Mouse (Mus musculus) adrenal gland (tissue): ENCODE measurements around the gene Bud13.

ENCODE experiments used
- intact Hi-C: fragments of 180-260 bp; cut with DNase I; formaldehyde crosslinking; loops from one replicate; pipeline ENCODE4 v1.15.1; 2025
- long read RNA-seq, 2 experiments: library from polyadenylated mRNA; unstranded; transcript quantifications; one replicate each; pipeline ENCODE4 v2.0.0; 2020; ENCODE audit warnings: borderline replicate concordance in 1 of 2; ENCODE audit not compliant: insufficient replicate concordance in 1 of 2

The Bud13 gene
- long read RNA-seq, experiment 1, partial matches to known transcripts: 0 of 4 reads
- long read RNA-seq, experiment 1, other reads (novel, unspliced or antisense): 1 of 4 reads
- long read RNA-seq, experiment 2, partial matches to known transcripts: 1 of 2 reads
- long read RNA-seq, experiment 2, other reads (novel, unspliced or antisense): 0 of 2 reads

- intact Hi-C loops: no loop called here
These were observed at the start of gene Bud13 for GRCm38 (mm10) chr9:46282631-46283436. TSS of gene Bud13 (plus strand) at chr9:46283008.

DNA sequence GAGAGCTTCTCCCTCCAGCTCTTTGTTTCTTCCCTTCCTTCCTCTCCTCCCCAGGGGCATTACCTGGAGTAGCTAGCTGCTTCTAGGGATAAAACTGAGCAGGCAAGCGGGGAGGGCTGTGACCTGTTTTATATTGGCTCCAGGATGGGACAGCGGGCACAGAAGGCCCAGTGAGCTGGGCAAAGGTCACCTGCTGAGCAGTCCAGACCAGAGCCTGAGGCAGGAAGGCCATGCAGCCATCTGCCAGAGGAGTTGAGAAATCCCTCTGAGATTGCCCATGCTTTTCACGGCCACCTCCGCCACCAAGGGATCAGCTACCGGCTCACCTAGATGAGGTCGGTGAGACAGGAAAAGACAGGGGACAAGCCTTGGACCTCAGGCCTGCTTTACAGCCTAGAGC is 47.6 kb upstream of the Bud13 start:
- intact Hi-C loops: no loop called here

- intact Hi-C loops: no loop called here
These were observed 47.4 kb upstream of the Bud13 start, which contains the start of gene Apoc3 for GRCm38 (mm10) chr9:46235596-46235648. TSS of gene Apoc3 (minus strand) at chr9:46235636.

GRCm38 (mm10) chr9:46235649-46236048 is 47.2 kb upstream of the Bud13 start:
- intact Hi-C loops: no loop called here

DNA sequence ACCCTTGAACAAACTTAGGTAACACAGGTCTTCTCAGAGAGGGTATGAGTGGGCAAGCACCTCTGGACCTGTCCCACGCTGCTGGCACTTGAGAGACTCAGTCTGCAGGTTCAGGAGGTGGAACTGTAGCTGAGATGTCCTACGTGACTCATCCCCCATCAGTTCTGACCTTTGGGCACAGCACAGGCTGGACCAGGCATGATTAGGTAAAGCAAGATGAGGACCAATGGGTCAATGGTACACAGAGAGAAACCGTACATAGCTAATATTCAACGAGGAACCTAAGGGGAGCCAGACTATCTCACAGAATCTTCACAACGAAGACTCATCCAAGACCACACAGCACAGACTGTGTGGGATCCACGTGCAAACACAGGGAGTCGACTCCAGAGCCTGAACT is 44.0 kb upstream of the Bud13 start:
- intact Hi-C loops: no loop called here

GRCm38 (mm10) chr9:46240526-46241153 is 42.2 kb upstream of the Bud13 start, which contains the start of gene Apoa4:
TSS of gene Apoa4 (plus strand) at chr9:46240696.
- intact Hi-C loops: loop anchor here (10.0 kb wide), 1 partner anchor 46 kb away; no protein-coding TSS in a partner anchor

GRCm38 (mm10) chr9:46241818-46242217 is 41.0 kb upstream of the Bud13 start:
- intact Hi-C loops: loop anchor here (10.0 kb wide), 1 partner anchor 47 kb away; no protein-coding TSS in a partner anchor

DNA sequence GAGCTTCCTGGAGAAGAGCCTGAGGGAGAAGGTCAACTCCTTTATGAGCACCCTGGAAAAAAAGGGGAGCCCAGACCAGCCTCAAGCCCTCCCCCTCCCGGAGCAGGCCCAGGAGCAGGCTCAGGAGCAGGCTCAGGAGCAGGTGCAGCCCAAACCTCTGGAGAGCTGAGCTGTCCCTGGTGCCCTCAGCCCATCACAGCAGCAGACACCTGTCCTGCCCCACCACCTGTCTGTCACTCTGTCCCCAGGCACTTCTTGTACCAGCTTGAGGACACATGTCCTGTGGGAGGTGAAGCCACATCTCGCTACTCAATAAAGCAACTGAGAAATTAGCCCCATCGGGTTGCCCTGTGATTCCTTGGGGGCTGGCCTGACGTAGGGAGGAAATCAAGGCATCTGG is 39.7 kb upstream of the Bud13 start:
- intact Hi-C loops: loop anchor here (10.0 kb wide), 1 partner anchor 48 kb away; no protein-coding TSS in a partner anchor

GRCm38 (mm10) chr9:46243584-46243983 is 39.2 kb upstream of the Bud13 start:
- intact Hi-C loops: loop anchor here (10.0 kb wide), 1 partner anchor 49 kb away; no protein-coding TSS in a partner anchor

GRCm38 (mm10) chr9:46246752-46247324 is 36.0 kb upstream of the Bud13 start:
- intact Hi-C loops: loop anchor here (5.0 to 10.0 kb wide), 2 partner anchors 52 to 245 kb away; no protein-coding TSS in a partner anchor

DNA sequence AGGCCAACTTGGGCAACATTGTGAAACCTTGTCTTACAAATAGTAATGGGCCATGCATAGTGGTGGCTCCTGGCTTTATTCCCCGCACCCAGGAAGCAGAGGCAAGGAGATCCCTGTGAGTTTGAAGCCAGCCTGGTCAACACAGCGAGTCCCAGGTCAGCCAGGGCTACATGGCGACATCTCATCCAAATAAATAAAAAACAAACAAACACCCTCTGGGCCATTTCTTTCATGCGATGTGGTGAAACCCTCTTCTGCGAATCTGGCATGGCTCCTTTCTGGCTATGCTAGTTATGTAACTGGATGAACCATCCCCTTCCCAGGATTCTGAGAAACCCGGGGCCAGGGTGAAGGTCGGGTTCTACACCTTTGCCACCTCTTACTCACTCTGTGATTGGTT is 26.6 kb upstream of the Bud13 start:
- intact Hi-C loops: no loop called here

- intact Hi-C loops: no loop called here
These were observed 26.0 kb upstream of the Bud13 start for GRCm38 (mm10) chr9:46256658-46257385.

DNA sequence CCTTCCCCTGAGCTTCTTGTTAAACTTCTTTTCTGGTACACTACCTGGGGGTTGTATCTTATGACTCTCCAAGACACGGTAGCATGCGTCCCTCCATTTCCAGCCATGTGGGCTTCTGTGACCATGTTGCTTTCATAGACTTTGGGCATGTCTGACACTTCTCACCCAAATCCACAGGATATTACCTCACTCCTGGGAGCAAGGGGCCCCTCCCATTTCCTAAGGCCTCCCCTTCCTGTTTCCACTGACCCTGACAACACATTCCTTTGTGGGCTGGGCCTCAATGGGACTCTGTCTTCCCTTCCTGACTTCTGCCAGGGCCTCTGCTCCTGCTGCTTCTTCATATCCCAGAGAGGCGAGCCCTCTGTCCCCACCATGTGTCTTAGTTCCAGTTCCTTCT is 25.3 kb upstream of the Bud13 start:
- intact Hi-C loops: no loop called here

DNA sequence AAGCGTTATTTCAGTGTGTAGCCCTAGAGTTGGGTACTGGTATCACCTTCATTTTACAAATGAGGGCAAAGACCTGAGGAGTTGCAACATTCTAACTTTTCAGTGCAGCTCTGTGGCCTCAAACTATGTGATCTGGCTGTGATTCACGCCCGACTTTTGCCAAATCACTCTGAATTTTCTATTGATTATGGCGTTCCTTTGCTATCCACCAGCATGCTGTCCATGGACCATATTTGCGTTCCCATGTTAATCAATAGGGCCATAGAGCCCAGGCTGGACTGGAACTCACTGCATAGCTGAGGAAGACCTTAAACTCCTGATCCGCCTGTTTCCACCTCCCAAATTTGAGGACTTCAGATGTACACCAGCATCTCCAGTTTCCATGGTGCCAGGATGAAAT is 23.7 kb upstream of the Bud13 start:
- intact Hi-C loops: no loop called here

GRCm38 (mm10) chr9:46261131-46261530 is 21.7 kb upstream of the Bud13 start:
- intact Hi-C loops: no loop called here

DNA sequence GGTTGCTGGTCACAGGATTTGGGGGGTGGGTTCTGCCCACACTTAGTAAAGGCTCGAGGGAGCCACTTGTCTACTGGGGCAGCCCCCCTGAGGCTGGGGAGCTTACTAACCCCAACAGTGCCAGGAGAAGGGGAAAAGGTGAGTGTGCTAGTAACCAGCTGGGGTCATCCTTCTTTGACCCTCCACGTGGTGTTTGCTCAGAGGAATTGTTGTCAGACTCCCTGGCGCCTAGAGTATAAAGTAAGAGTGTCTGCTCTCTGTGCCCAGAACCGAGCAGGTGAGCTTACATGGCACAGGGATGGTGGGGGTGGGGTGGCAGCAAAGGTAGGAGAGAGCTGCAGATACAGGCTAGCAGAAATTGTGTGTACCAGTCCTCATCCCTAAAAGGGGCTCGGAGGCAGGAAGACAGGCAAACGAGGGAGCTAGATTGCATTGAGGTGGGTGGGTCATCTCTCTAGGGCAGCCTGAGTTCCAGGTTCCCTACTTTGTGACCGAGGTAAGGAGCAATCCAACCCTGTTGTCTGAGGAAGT is 14.4 kb upstream of the Bud13 start, which contains the start of gene Apoa5:
Gene Apoa5, plus strand, starts transcription at position 291 of the 531 bp plus-strand sequence.
- intact Hi-C loops: no loop called here

DNA sequence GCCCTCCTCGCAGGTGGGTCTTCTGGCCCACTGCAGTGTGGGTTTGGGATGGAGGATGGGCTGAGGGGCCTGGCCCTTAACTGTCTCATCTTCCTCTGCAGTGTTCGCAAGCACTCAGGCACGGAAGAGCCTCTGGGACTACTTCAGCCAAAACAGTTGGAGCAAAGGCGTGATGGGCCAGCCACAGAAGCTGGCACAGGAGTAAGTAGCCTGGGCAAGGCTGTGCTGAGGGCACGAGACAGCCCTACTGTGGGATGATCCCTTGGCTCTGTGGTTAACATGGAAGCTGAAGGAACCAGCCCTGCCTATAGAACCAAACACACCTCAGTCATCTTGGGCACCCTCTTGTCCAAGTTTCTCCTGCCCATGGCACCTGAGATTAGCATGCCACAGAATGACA is 13.7 kb upstream of the Bud13 start:
- intact Hi-C loops: no loop called here

GRCm38 (mm10) chr9:46270782-46271181 is 12.0 kb upstream of the Bud13 start:
- intact Hi-C loops: no loop called here

DNA sequence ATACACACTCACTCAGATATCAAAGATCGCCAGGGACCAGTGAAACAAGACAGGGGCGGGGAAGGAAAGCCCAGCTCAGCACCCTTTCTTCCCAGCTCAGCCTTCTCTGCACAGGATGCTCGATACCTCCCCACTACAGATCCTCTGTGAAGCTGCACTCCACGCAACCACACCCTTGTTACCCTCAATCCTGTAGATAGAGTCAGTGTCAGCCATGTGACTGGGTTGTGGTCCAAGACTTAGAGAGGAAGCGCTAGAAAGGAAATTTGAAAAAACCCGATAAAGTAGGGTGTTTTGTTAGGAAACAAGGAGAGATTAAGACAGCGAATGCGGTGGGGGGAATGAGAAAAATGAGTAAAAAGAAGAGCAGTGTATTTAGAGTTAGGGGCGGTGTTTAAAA is 10.7 kb upstream of the Bud13 start:
- intact Hi-C loops: no loop called here

DNA sequence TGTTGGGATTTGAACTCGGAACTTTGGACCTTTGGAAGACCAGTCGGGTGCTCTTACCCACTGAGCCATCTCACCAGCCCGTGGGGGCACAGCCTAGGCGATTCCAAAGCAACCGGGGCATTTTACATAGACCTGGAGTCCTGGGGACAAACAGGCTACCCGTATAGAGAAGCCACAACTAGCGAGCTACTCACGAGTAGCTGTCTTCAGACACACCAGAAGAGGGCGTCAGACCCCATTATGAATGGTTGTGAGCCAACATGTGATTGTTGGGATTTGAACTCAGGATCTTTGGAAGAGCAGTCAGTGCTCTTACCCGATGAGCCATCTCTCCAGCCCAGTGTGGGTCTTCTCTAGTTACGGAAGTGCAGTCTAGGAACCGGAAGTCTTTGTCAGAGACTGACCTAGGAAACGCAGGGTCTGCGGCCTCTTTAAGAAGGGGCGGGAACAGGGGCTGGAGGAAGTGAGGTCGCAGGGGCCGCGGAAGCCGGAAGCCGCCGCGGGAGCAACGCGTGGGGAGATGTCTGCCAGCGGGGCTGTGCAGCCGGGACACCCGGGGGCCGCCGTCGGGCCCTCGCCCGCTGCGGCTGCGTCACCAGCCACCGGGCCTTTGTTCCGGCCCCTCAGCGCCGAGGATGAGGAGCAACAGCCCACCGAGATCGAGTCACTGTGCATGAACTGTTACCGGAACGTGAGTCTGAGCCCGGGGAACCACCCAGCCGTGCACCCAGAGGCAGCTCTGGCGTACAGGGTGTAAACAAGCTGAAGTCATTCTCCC is 9.9 kb upstream of the Bud13 start, which contains the start of gene Zpr1:
Gene Zpr1, plus strand, starts transcription at position 388 of the 778 bp plus-strand sequence.
- intact Hi-C loops: no loop called here
